Mouse (Mus musculus) adrenal gland, postnatal 14 days (tissue): ENCODE measurements around the gene Ankzf1. TPM values are rescaled to one million over a fixed set of nuclear protein-coding genes. Genes with fewer than 3 reads are reported as not detected.

Experiments used
- DNase-seq: peaks from one replicate; pipeline ENCODE4 v3.0.0; 2021; ENCODE audit warnings: mixed read lengths
- total RNA-seq: library from RNA; stranded (reverse); gene quantifications from 2 replicates; pipeline ENCODE4 v1.2.3, GENCODE M21; 2021

Ankzf1 gene
- total RNA-seq, 1 experiment from 2014 or later = 14.4 TPM

- DNase-seq = no peak
These were observed 4.0 kb upstream of the Ankzf1 start for GRCm38 (mm10) chr1:75187914-75188483.

GRCm38 (mm10) chr1:75190577-75190976, 1.4 kb upstream of the Ankzf1 start:
- DNase-seq = no peak

GRCm38 (mm10) chr1:75191258-75191621, 711 bp upstream of the Ankzf1 start:
- no peak for DNase-seq

- peak; percentile 69 for DNase-seq
These were observed 501 bp downstream of the Ankzf1 start for GRCm38 (mm10) chr1:75192452-75192851.

GRCm38 (mm10) chr1:75201236-75201635, 9.3 kb downstream of the Ankzf1 start:
- no peak for DNase-seq

- DNase-seq = peak; percentile 72
These were observed 17.2 kb downstream of the Ankzf1 start for GRCm38 (mm10) chr1:75208967-75209678.

- peak; percentile 98 for DNase-seq
These were observed 18.5 kb downstream of the Ankzf1 start, which contains the start of the genes Glb1l and Stk16 for GRCm38 (mm10) chr1:75210136-75211087. TSS of gene Glb1l (minus strand) at chr1:75210813. TSS of gene Stk16 (plus strand) at chr1:75210838.

GRCm38 (mm10) chr1:75211141-75211708, 19.3 kb downstream of the Ankzf1 start:
- DNase-seq = no peak

- no peak for DNase-seq
These were observed 20.6 kb downstream of the Ankzf1 start for GRCm38 (mm10) chr1:75212542-75212941.

- DNase-seq = no peak
These were observed 21.1 kb downstream of the Ankzf1 start for GRCm38 (mm10) chr1:75213096-75213495.

- DNase-seq = no peak
These were observed 22.5 kb downstream of the Ankzf1 start for GRCm38 (mm10) chr1:75214442-75214841.

- DNase-seq = peak; percentile 57
These were observed 22.9 kb downstream of the Ankzf1 start for GRCm38 (mm10) chr1:75214886-75215285.

- no peak for DNase-seq
These were observed 23.8 kb downstream of the Ankzf1 start for GRCm38 (mm10) chr1:75215785-75216184.

GRCm38 (mm10) chr1:75216797-75217585, 25.0 kb downstream of the Ankzf1 start:
- DNase-seq = no peak

GRCm38 (mm10) chr1:75217893-75218226, 25.9 kb downstream of the Ankzf1 start:
- DNase-seq = no peak

GRCm38 (mm10) chr1:75218227-75219001, 26.5 kb downstream of the Ankzf1 start:
- DNase-seq = peak; percentile 58

- DNase-seq = peak; percentile 91
These were observed 27.1 kb downstream of the Ankzf1 start for GRCm38 (mm10) chr1:75219078-75219477.

- DNase-seq = peak; percentile 31
These were observed 27.6 kb downstream of the Ankzf1 start, which contains the start of gene Tuba4a for GRCm38 (mm10) chr1:75219531-75219930. TSS of gene Tuba4a (minus strand) at chr1:75219865.

- no peak for DNase-seq
These were observed 29.6 kb downstream of the Ankzf1 start for GRCm38 (mm10) chr1:75221538-75221937.

- no peak for DNase-seq
These were observed 31.0 kb downstream of the Ankzf1 start for GRCm38 (mm10) chr1:75222926-75223325.

GRCm38 (mm10) chr1:75223532-75223931, 31.6 kb downstream of the Ankzf1 start:
- DNase-seq = no peak
